Mouse (Mus musculus): ENCODE results near the gene Gm21834.

Gm21834 gene

DNA sequence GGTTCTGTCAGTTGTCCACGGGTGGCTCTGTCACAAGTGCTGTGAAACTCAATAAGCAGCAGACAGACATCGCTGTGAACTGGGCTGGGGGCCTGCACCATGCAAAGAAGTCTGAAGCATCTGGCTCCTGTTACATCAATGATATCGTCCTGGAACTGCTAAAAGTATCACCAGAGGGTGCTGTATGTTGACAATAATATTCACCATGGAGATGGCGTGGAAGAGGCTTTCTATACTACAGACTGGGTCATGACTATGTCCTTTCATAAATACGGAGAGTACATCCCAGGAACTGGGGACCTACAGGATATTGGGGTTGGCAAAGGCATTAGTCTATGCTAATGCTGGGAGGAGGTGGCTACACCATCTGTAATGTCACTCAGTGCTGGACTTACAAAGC, at the start of gene Gm21834:
Gene Gm21834, minus strand, starts transcription at position 101 of the 400 bp plus-strand sequence.
- no peak for DNase-seq (ENCODE audit: low read depth, low spot score)

DNA sequence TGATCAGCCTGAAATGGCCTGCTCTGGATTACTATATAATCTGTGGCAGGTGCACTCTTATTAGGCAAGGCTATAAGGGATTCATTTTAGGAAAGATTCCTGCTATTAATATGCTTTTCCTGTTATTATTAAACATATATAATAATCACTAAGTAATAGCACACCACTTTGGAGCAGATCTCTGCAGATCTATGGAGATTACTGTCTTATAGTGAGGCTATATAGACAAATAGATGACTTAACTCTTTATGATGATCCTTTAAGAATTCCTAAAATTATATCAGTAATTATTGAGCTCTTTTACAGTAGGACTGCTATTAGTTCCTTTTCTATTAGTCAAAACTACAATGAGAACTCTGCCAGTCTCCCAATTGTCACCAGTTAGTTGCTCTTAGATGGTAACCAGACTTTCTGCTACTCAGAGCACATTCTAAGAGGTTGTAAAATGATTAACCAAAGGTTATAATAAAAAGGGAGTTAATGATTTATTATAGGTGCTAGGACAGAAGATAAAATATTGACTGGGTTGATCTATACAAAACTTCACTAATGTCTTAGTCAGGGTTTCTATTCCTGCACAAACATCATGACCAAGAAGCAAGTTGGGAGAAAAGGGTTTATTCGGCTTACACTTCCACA, 46.3 kb upstream of the Gm21834 start:
- no peak for DNase-seq (ENCODE audit: low read depth, low spot score)

DNA sequence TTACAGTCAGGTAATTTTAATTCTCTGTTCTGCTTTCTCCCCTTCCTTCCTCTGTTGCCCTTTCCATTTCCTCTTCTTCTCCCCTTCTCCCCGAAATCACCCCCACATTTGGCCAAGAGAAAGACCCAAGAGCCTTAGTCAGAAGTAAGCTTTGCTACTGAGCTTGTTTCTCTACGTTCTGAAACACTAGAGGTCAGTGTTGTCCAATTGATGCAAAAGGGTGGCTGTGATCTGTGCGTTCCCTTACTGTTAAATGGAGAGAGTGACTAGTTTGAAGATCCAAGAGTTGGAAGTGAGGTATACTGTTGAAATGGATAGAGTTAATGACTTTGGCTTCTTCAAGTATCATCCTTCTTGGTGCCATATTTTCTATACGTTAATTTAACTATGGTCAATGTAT, 28.9 kb upstream of the Gm21834 start:
- DNase-seq (ENCODE audit: low read depth, low spot score) = no peak

DNA sequence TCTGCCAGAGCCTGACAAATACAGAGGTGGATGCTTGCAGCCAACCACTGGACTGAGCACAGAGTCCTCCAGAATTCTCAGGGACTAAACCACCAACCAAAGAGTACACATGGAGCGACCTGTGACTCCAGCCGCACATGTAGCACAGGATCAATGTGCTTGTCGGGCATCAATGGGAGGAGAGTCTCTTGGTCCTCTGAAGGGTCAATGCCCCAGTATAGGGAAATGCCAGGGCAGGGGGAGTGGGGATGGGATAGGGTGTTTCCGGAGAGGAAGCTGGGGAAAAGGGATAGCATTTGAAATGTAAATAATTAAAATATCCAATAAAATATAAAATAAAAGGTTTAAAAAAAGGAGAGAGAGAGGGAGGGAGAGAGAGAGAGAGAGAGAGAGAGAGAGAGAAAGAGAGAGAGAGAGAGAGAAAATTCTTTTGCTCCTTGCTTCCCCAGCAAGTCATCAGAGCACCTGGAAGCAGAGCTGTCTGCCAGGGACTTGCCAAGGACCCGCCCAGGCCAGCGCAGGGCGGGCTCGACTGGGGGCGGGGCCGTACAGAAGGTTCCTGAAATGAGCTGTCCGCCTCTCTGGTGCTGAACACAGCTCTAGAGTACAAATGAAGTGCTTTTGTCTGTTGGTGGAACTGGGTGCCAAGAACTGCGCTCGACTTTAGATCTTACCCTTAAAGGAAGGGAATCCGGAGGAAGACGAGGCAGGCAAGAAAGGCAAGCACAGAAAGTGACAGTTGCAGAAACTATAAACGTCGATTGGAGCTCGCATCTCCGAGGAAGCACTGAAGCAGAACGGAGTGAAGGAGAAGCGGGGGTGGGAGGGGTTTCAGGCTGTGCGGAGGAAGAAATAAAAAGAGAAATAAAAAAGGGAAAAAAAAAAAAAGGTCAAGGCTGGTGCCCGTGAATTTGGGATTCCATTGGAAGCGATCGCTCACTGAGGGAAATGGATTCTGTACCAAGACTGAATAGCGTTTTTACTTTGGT, 26.9 kb upstream of the Gm21834 start, which contains the start of gene Cntnap5c:
Gene Cntnap5c, plus strand, starts transcription at position 949 of the 989 bp plus-strand sequence.
- DNase-seq (ENCODE audit: low read depth, low spot score) = no peak

DNA sequence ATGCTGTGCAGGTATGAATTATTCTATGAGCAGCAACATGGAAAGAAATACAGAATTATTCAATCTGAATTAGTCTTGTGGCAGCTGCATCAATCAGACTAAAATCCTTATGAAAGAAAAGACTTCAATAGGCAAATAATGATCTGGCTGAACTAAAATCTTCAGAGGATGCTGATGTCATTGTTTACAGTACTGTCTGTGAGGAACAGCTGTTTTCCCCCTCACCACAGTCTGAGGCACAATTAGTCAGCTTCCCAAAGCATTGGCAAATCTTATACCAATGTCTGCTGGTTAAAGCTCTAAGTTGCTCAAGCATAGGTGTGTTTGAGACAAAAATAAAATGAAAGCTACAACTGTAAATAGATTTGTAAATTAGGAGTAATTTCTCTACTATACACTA, 25.3 kb upstream of the Gm21834 start:
- no peak for DNase-seq (ENCODE audit: low read depth, low spot score)

DNA sequence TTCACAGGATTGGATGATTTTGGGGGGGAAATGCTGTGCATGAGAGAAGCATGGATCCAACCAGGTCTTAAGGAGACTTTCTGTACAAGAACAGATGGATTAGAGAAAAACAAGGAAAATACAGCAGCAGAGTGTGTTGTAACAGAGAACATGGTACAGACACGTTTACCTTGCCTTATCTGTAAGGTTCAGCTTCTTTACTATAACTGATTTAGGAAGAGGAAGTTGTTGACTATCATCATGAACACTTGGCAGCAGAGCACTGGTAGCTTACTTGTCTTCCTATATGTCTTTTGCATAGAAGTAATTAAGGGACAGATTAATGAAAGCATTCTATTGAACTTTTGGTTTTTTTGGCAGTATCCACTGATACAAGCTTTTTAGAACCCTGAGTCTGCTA, 16.0 kb upstream of the Gm21834 start:
- DNase-seq (ENCODE audit: low read depth, low spot score) = no peak

DNA sequence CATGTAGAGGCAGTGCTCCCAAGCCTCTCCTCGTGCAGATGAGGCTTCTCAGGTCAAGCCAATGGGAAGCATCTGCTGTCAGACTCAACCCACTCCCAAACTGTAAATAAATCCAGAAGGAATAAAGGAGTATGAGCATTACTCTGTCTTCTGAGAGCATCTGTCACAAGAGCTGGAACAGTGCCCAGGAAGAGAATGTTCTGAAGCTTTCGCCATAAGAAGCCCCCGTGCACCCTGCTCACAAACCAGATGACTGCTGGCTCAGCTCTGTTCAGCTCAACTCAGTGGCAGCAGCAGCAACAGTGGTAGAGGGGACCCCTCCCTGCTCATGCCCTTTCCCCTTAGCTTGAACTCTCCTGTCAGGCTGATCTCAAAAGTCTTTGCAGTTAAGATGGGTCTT, 47.2 kb downstream of the Gm21834 start:
- no peak for DNase-seq (ENCODE audit: low read depth, low spot score)
